Mouse (Mus musculus) A20 (cell line): Measurements from ENCODE around the gene Rfc4.
A peak's percentile ranks its signal among the peaks of the same experiment; 100 is the strongest.

Experiments used
- DNase-seq: peaks from one replicate; pipeline ENCODE4 v3.0.0-alpha.2; 2011; ENCODE audit warnings: low read depth, low spot score

Gene Rfc4

GRCm38 (mm10) chr16:23135421-23136149, 8.0 kb upstream of the Rfc4 start:
- peak; percentile 65 for DNase-seq

DNA sequence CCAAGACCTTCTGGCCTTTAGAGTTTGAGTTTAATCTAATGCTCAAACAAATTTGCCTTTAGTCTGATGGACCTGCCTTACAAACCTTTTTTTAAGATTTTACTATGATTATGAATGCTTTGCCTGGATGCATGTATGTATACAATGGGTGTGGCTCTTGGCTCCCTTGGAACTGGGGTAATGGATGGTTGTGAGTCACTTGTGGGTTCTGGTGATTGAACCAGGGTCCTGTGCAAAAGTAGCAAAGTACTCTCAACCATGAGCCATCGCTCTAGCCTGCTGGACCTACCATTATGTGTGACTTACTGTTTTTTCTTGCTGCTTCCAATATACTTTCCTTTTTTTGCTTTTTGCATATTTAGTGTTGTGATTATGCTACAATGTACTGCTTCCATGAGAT, 4.8 kb upstream of the Rfc4 start:
- DNase-seq, result no peak

DNA sequence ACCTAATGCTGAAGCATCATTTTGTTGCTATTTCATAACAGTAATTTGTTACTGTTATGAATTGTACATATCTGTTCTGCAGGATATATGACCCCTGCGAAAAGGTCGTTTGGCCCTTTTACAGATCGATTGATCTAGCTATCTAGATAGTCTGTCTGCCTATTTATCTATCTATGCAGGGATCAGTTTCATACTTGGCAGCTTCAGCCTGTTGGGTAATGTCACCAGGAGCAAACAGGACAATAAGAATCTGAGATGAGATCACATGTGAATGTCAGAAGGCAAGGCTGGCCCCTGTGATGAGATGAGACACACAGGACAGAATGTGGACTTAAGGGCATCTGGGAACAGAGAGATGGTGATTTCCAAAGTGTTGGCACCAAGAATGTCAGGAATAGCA, 2.8 kb upstream of the Rfc4 start:
- no peak for DNase-seq

- DNase-seq, result no peak
Observed at GRCm38 (mm10) chr16:23127311-23127672, 245 bp downstream of the Rfc4 start.

DNA sequence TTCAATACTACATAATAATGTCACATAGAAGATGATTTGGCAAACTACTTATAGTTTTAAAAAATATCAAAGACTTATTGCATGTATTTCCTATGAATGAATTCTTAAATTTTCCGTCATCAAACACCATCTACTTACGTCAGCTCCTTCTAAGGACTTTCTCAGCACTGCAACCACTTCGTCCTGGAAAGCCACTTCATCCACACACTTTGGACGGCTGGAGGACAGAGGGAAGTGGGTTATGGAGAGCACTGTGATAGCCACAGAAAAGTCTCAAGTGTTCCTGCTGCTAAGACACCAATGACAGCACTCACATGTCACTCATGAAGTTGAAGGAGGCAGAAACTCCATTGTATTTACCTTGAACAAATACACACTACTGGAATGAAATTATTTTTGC, 3.1 kb downstream of the Rfc4 start:
- DNase-seq, result no peak

DNA sequence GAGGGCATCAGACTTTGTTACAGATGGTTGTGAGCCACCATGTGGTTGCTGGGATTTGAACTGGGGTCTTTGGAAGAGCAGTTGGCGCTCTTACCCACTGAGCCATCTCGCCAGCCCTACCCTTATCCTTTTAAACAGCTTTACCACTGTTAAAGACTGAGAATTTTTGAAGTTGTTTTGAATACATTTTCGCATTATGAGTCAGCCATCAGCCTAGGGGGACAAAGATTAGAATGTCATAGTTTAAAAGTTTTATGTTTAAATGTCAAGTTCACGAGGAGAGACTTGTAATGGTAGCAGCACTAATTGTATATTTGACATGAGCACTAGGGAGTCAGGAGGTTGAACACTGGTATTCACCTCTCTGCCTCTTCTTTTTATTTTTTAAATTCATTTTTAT, 4.4 kb downstream of the Rfc4 start:
- no peak for DNase-seq

DNA sequence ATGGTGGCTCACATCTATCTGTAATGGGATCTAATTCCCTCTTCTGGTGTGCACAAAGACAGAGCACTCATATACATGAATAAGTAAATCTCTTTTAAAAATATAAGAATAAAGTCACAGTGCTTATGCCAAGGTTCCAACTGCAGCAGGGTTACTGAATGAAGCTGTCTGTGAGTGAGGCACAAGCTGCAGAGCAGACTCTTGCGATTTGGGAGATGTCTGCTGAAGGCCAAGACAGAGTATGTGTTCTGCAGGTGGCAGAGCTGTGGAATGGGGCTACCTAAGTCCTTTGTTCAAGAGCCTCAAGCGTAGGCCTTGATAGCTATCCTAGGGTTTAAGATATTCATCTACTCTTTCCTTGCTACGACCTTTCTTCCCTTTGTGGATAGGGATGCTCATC, 5.1 kb downstream of the Rfc4 start:
- no peak for DNase-seq

DNA sequence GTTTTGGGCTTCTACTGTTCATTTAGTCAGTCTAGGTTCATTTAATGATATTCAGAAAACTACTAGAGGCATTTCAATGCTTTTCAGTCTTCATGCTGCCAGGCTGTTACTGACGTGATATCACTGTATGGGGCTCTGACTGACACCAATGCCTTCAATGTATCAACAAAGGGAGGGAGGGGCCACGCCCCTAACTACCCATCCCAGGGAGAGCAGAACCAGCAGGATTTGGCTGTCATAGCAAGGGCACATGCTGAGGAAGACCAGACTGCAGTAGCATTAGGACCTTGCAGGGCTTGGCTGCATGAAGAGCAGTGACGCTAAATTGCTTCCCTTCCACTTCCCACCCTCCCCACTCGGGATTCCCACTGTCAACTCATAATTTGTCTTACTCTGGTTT, 10.4 kb downstream of the Rfc4 start:
- DNase-seq, result no peak

DNA sequence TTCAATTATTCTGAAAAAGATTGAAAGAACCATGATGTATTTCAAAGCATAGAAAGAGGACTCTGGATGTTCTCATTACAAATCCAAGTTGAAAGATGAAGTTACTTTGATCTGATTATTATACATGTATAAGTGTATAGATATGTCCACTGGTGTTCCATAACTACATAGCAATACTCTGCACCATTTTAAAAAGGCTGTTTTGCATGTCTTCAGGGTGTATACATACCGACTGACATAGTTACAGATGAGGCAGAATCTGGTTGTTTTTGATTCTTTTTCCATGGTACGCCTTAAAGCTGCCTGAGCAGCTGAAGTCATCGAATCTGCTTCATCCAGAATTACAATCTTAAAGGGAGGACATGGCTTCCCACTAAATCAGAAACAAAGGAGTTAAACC, 12.1 kb downstream of the Rfc4 start:
- DNase-seq, result no peak

DNA sequence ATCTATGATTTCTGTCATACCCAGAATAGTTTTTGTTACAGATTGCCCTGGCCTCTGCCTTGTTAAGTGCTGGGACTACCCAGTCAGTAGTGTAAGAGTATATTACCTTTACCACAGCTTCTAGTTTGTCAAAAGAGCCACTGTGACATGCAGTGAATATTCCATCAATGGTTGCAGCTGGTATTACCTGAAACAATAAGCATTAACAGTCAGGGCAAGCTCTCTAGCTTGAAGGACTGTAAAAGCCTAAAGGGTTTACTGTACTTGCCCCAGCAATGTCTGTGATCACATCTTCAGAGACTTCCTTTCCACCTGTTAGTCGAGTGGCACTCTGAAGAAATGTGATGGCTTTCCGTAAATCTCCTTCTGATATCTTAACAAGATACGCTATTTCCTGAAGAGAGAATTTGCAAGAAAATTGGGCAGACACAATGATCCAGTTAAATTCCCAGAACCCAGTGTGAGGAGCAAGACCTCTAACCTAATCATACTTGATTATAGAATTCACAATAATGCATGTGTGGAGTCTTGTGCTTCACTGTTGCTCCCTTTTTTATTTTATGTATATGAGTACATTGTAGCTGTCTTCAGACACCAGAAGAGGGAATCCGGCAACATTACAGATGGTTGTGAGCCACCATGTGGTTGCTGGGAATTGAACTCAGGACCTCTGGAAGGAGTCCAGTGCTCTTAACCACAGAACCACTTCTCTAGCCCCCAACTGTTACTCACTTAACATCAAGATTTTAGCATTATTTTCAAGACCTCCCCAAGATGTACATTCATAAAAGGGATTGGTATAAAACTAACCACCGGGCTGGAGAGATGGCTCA, 13.0 kb downstream of the Rfc4 start:
- DNase-seq, result peak; percentile 51

DNA sequence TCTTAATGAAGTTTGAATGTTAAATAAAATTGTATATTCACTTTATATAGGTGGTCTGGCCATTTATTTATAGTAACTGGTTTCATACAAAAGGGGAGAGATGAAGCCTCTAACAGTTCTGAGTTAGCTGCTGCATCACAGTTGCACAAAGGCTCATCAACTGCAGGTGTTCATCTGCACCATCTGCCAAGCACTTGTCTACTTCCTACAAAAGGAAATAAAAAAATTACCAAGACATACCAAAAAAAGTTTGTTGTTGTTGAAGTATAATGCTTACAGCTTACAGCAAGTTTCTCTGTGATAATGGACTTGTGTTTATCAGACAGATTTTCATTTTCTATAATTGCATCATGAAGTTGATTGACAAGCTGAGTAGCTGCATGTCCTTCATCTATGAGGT, 13.6 kb downstream of the Rfc4 start:
- peak; percentile 45 for DNase-seq

- peak; percentile 24 for DNase-seq
Observed at GRCm38 (mm10) chr16:23112861-23113435, 14.6 kb downstream of the Rfc4 start.

DNA sequence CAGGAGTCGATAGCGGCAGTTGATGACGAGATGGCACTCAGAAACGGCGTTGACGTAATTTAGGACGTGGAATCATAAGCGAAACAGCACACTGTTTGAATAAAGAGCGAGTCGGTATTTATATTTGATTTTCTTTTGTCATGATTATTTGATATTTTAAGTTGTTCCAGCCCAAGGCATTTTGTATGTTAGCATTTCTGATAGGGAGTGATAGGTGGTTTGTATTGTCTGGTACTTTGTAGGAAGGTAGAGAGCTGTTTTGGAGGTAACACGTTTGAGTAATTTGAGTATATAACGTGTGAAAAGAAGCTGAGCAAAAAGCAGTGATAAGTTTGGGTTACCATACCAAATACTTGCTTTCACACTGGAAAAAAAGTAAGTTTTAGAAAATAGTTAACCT, 15.2 kb downstream of the Rfc4 start:
- no peak for DNase-seq

DNA sequence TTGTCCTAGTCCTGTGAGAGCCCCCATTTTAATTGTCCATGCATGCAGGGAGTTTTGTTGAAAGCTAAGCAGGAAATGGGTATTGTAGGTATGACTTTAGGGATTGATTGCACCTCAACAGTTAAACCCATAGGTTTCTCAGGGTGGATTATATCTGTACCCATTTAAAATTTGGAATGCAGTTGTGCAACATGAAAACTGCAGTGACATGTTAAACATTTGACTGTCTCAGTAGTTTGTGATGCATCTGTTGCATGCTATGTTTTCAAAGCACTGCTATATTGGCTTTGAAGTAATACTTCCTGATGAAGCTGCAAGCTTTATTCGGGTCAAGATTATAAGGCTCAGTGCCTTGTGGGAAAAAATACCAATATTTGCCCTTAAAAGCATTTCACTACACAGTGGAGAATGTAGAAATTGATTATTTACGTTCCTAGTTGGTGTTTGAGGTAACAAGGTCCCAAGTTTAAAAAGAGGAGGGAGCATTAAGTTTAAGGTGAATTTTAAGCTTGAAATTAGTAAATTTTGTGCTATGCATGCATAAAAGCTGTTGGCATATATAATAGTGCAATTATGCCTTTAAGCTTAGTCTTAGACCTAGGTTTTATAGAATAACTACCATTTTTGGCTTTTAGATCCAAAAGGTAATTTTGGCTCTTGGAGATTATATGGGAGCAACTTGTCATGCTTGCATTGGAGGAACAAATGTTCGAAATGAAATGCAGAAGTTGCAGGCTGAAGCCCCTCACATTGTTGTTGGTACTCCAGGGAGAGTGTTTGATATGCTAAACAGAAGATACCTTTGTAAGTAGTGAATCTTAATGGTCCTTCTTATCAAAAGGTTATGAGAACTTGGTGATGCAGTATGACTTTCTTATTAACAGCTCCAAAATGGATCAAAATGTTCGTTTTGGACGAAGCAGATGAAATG, 17.9 kb downstream of the Rfc4 start:
- DNase-seq, result no peak

DNA sequence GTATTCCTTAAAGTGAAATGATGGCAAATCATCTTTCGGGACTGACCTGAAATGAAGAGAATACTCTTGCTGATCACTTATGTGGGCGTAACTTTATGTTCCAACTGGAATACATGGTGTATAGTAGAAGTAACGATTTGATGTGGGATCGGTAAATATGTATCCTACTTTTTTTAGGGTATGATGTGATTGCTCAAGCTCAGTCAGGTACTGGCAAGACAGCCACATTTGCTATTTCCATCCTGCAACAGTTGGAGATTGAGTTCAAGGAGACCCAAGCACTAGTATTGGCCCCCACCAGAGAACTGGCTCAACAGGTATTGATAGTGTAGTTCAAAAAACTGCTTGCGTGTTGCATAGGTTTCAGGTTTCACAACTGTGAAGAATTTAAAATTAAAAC, 18.6 kb downstream of the Rfc4 start:
- peak; percentile 17 for DNase-seq

GRCm38 (mm10) chr16:23107946-23108759, 19.4 kb downstream of the Rfc4 start:
- peak; percentile 82 for DNase-seq

- DNase-seq, result peak; percentile 98
Observed at GRCm38 (mm10) chr16:23107231-23107942, 20.1 kb downstream of the Rfc4 start, which contains the start of gene Eif4a2. TSS of gene Eif4a2 (plus strand) at chr16:23107444.

GRCm38 (mm10) chr16:23106121-23106520, 21.4 kb downstream of the Rfc4 start:
- peak; percentile 64 for DNase-seq

DNA sequence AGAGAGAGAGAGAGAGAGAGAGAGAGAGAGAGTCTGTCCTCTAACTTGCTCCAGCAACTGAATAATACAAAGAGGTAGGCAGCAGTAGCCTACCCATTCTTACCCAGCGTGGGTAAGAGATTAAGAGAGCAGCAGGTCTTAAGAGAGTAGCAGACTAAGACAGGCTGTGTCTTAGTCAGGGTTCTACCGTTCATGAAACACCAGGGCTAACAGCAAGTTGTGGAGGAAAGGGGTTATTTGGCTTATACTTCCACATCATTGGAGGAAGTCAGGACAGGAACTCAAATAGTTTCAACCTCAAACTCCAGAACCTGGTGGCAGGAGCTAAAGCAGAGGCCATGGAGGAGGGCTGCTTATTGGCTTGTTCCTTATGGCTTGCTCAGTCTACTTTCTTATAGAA, 23.7 kb downstream of the Rfc4 start:
- DNase-seq, result peak; percentile 75
